Mouse (Mus musculus): ENCODE data around the gene Slfn14. TPM values are rescaled to one million over a fixed set of nuclear protein-coding genes. Genes with fewer than 3 reads are reported as not detected.

Gene Slfn14
- not detected for polyA plus RNA-seq (2014; fragmentation: Illumina TruSeq; extraction: RNeasy Lipid Tissue Mini Kit (QIAGEN cat#74804); ENCODE audit: low replicate concordance)

GRCm38 (mm10) chr11:83286566-83286965 lies at the start of gene Slfn14:
Slfn14 (minus strand) TSS chr11:83286726.

DNA sequence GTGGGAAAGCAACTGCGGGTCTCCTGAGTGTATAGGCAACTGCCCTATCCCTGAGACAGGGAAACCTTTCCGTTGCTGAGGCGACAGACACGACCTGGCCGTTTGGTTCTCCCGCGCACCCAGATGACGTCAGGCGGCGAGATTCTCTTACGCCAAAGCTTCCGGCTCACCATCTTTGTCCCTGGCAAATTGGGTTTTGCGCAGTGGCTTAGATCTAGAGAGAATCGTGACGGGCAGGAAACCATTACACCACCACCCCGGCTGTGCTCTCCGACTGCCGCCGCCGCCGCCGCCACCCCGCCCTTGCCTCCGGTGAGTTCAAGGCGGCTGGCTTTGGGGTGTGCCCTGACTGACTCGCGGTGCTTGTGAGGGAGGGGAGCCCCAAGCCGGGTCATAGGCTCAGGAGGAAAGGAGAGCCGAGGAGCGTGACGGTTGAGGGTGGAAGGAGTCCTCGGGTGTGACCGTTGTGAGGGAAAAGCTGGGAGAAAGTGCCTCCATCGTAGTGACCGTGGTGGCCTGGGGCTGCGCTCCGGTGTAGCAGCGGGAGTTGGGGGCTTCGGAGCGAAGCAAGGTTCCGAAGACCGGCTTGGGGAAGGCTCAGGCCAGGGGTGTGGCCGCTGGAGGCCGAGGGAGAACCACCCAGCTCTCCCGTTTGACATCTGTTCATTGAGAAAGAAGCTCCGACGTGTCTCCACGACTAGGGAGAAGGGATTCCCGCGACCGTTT lies 16.2 kb upstream of the Slfn14 start, which contains the start of gene Pex12:
Gene Pex12 (minus strand): TSS at position 61 of the 726 bp plus-strand sequence.

GRCm38 (mm10) chr11:83298225-83299195 lies 12.0 kb upstream of the Slfn14 start, which contains the start of gene Ap2b1:
Ap2b1 (plus strand) TSS chr11:83299024.

Other genes starting within 250 kb of the Slfn14 start
- 14.3 TPM for gene Slfn2, start 221.6 kb downstream of the Slfn14 start, polyA plus RNA-seq (2014; fragmentation: Illumina TruSeq; extraction: RNeasy Lipid Tissue Mini Kit (QIAGEN cat#74804); ENCODE audit: low replicate concordance)
- gene Slfn1, start 169.9 kb downstream of the Slfn14 start, polyA plus RNA-seq (2014; fragmentation: Illumina TruSeq; extraction: RNeasy Lipid Tissue Mini Kit (QIAGEN cat#74804); ENCODE audit: low replicate concordance): 1.0 TPM
- 17.2 TPM for gene Slfn4, start 111.5 kb downstream of the Slfn14 start, polyA plus RNA-seq (2014; fragmentation: Illumina TruSeq; extraction: RNeasy Lipid Tissue Mini Kit (QIAGEN cat#74804); ENCODE audit: low replicate concordance)
- gene Slfn3, start 95.4 kb downstream of the Slfn14 start, polyA plus RNA-seq (2014; fragmentation: Illumina TruSeq; extraction: RNeasy Lipid Tissue Mini Kit (QIAGEN cat#74804); ENCODE audit: low replicate concordance): 2.4 TPM
- 32.3 TPM for gene Ap2b1, start 12.3 kb upstream of the Slfn14 start, polyA plus RNA-seq (2014; fragmentation: Illumina TruSeq; extraction: RNeasy Lipid Tissue Mini Kit (QIAGEN cat#74804); ENCODE audit: low replicate concordance)
- gene Pex12, start 15.9 kb upstream of the Slfn14 start, polyA plus RNA-seq (2014; fragmentation: Illumina TruSeq; extraction: RNeasy Lipid Tissue Mini Kit (QIAGEN cat#74804); ENCODE audit: low replicate concordance): 26.4 TPM
- not detected for gene Rasl10b, start 122.4 kb upstream of the Slfn14 start, polyA plus RNA-seq (2014; fragmentation: Illumina TruSeq; extraction: RNeasy Lipid Tissue Mini Kit (QIAGEN cat#74804); ENCODE audit: low replicate concordance)
- gene Gas2l2, start 142.7 kb upstream of the Slfn14 start, polyA plus RNA-seq (2014; fragmentation: Illumina TruSeq; extraction: RNeasy Lipid Tissue Mini Kit (QIAGEN cat#74804); ENCODE audit: low replicate concordance): not detected
- not detected for gene 1700020L24Rik, start 151.0 kb upstream of the Slfn14 start, polyA plus RNA-seq (2014; fragmentation: Illumina TruSeq; extraction: RNeasy Lipid Tissue Mini Kit (QIAGEN cat#74804); ENCODE audit: low replicate concordance)
- 0.19 TPM for gene Mmp28, start 176.3 kb upstream of the Slfn14 start, polyA plus RNA-seq (2014; fragmentation: Illumina TruSeq; extraction: RNeasy Lipid Tissue Mini Kit (QIAGEN cat#74804); ENCODE audit: low replicate concordance)
- gene Taf15, start 186.4 kb upstream of the Slfn14 start, polyA plus RNA-seq (2014; fragmentation: Illumina TruSeq; extraction: RNeasy Lipid Tissue Mini Kit (QIAGEN cat#74804); ENCODE audit: low replicate concordance): 343 TPM
- gene Heatr9, start 235.4 kb upstream of the Slfn14 start, polyA plus RNA-seq (2014; fragmentation: Illumina TruSeq; extraction: RNeasy Lipid Tissue Mini Kit (QIAGEN cat#74804); ENCODE audit: low replicate concordance): not detected
- 15.4 TPM for gene Ccl5, start 243.8 kb upstream of the Slfn14 start, polyA plus RNA-seq (2014; fragmentation: Illumina TruSeq; extraction: RNeasy Lipid Tissue Mini Kit (QIAGEN cat#74804); ENCODE audit: low replicate concordance)